Mouse (Mus musculus) testis, adult 2 months (tissue): Measurements from ENCODE around the gene Tmem25.
A peak's percentile ranks its signal among the peaks of the same experiment; 100 is the strongest.

ENCODE experiments used
- CTCF ChIP-seq: fragments of 200-500 bp; IDR thresholded peaks from 2 replicates; pipeline ENCODE4 v1.5.1; 2012; ENCODE audit warnings: low read depth, mild to moderate bottlenecking, inconsistent platforms, low read length, moderate library complexity; ENCODE audit not compliant: control insufficient read depth, insufficient read depth, insufficient replicate concordance
- POLR2A ChIP-seq: fragments of 200-500 bp; IDR thresholded peaks from 2 replicates; pipeline ENCODE4 v1.6.1; 2012; ENCODE audit warnings: low read depth, mild to moderate bottlenecking, inconsistent platforms, low read length, moderate library complexity; ENCODE audit not compliant: control insufficient read depth

DNA sequence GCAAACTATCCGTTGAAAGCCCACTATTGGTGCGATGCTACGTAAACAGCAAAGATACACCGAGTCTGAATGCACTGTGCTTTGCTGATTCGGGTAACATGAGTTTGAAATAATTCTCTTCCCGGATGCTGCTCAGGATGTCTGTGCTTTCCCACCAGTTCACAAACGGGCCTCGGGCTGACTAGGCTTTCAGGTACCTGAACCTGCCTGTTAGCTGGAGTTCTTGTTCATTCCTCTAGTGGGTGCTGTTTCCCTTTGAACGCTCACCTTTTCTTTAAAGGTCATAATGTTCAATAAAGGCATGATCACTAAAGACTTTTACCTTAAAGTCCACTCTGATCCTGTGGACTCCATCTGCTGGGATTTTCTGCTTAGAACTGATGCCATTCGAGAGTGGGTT is 42.1 kb upstream of the Tmem25 start:
- TF ChIP-seq CTCF (peak; percentile 19; the same call in 1 of the 2 replicates), POLR2A (no peak)
